Mouse (Mus musculus) cerebellum, adult 2 months (tissue): ENCODE results near the gene Rrn3.

Experiments used
- CTCF ChIP-seq: fragments of 200-500 bp; IDR thresholded peaks from 2 replicates; pipeline ENCODE4 v1.5.1; 2011; ENCODE audit warnings: low read depth, mild to moderate bottlenecking, control low read depth, low read length, moderate library complexity, borderline replicate concordance; ENCODE audit not compliant: insufficient read depth
- POLR2A ChIP-seq: fragments of 200-500 bp; IDR thresholded peaks from 2 replicates; pipeline ENCODE4 v1.6.1; 2011; ENCODE audit warnings: low read length, control low read depth, borderline replicate concordance; ENCODE audit not compliant: insufficient read depth

DNA sequence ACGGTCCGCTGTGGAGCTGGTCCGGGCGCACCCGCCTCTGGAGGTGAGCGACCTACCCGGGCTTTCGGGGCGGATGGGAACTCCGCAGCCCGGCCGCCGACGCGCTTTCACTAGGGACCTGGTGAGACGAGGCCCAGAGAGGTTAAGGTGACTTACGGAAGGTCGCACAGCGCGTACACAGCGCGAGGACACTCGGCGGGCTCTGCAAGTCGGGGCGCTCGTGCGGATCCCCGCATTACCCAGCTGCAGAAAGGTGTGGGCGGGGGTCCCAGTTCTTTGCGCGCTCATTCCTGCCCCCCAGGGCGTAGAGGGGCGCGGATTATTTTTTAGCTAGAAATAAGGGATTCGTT lies 38.9 kb downstream of the Rrn3 start:
- no peak for TF ChIP-seq CTCF
- no peak for TF ChIP-seq POLR2A
